Mouse (Mus musculus): ENCODE measurements around the gene Rnf214. TPM values are rescaled to one million over a fixed set of nuclear protein-coding genes. Genes with fewer than 3 reads are reported as not detected.
"Not testable (repeated sequence)": the region's sequence is repeated elsewhere in the genome, so short reads cannot be mapped to it uniquely, and the experiment has no call there.

The Rnf214 gene
- polyA plus RNA-seq, 1 experiment from 2014 or later: 36.4 TPM

- Histone ChIP-seq H3K4me2 (ENCODE audit: low read length) (no peak overlapping the region), H3K27ac (no peak overlapping the region), H3K9ac (ENCODE audit: low read depth, low read length) (no peak overlapping the region), H3K4me1 (replicated peaks; ENCODE audit: insufficient read depth, low read length) (peaks cover 21% of the 10 kb centered on the region), H3K4me3 (replicated peaks; ENCODE audit: low read depth, low read length) (no peak overlapping the region), H3K36me3 (ENCODE audit: insufficient read depth, low read length) (no peaks in the 10 kb centered on the region), H3K9me3 (replicated peaks; ENCODE audit: low read length) (no peaks in the 10 kb centered on the region), H3K27me3 (ENCODE audit: insufficient read depth, low read length) (no peaks in the 10 kb centered on the region)
- ATAC-seq (replicated peaks; ENCODE audit: low FRiP score, low read depth) (no peak), DNase-seq (ENCODE audit: low spot score) (no peak)
- WGBS: 58% methylated on average over 5 of the region's 5 CpGs
- TF ChIP-seq CTCF (IDR thresholded peaks at IDR 0.05; ENCODE audit: low read depth): no peak
Measured at GRCm38 (mm10) chr9:45846891-45847460, 59.7 kb downstream of the Rnf214 start.

- not testable (repeated sequence) for H3K36me3 ChIP-seq (ENCODE audit: insufficient read depth, low read length); H3K4me2 ChIP-seq (ENCODE audit: low read length); ATAC-seq (replicated peaks; ENCODE audit: low FRiP score, low read depth); H3K9ac ChIP-seq (ENCODE audit: low read depth, low read length); H3K27me3 ChIP-seq (ENCODE audit: insufficient read depth, low read length); H3K27ac ChIP-seq; DNase-seq (ENCODE audit: low spot score); H3K4me3 ChIP-seq (replicated peaks; ENCODE audit: low read depth, low read length); H3K9me3 ChIP-seq (replicated peaks; ENCODE audit: low read length)
- peaks cover 21% of the 10 kb centered on the region for H3K4me1 ChIP-seq (replicated peaks; ENCODE audit: insufficient read depth, low read length)
- WGBS: 66% methylated on average over 2 of the region's 2 CpGs
Measured at GRCm38 (mm10) chr9:45846176-45846575, 60.5 kb downstream of the Rnf214 start.

DNA sequence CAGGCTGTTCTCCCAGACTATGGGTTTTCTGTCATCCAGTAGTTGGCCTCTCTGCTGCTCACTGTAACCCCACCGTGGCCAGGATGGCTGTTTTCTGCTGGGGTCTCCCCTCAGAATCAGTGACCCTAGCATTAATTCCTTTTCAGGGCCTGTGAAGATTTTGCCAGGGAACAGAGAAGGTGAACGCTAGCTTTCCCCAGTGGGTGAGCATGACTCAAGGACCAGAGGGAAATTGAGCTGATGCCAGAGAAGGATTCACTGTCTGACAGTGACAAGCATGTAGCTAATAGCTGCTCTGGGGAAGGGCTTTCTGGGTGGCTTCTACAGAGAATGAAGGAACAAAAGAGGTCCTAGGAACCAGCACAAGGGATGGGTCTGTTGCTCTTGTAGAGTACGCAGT, 61.2 kb downstream of the Rnf214 start:
- H3K4me1 ChIP-seq (replicated peaks; ENCODE audit: insufficient read depth, low read length): peaks cover 24% of the 10 kb centered on the region
- H3K36me3 ChIP-seq (ENCODE audit: insufficient read depth, low read length): no peaks in the 10 kb centered on the region
- H3K9me3 ChIP-seq (replicated peaks; ENCODE audit: low read length): no peaks in the 10 kb centered on the region
- H3K27me3 ChIP-seq (ENCODE audit: insufficient read depth, low read length): no peaks in the 10 kb centered on the region
- TF ChIP-seq CTCF (IDR thresholded peaks at IDR 0.05; ENCODE audit: low read depth): no peak
- no peak for DNase-seq (ENCODE audit: low spot score)
- H3K27ac ChIP-seq: no peak overlapping the region
- 86% methylated on average over 3 of the region's 3 CpGs for WGBS
- no peak overlapping the region for H3K9ac ChIP-seq (ENCODE audit: low read depth, low read length)
- no peak for ATAC-seq (replicated peaks; ENCODE audit: low FRiP score, low read depth)
- no peak overlapping the region for H3K4me3 ChIP-seq (replicated peaks; ENCODE audit: low read depth, low read length)
- no peak overlapping the region for H3K4me2 ChIP-seq (ENCODE audit: low read length)

GRCm38 (mm10) chr9:45843780-45844179, 62.9 kb downstream of the Rnf214 start:
- no peak for TF ChIP-seq CTCF (IDR thresholded peaks at IDR 0.05; ENCODE audit: low read depth)
- Histone ChIP-seq H3K4me3 (replicated peaks; ENCODE audit: low read depth, low read length) (no peak overlapping the region), H3K4me1 (replicated peaks; ENCODE audit: insufficient read depth, low read length) (peaks cover 16% of the 10 kb centered on the region; the same call in 1 of the 2 replicates), H3K9ac (ENCODE audit: low read depth, low read length) (no peak overlapping the region), H3K27me3 (ENCODE audit: insufficient read depth, low read length) (no peaks in the 10 kb centered on the region), H3K27ac (no peak overlapping the region), H3K9me3 (replicated peaks; ENCODE audit: low read length) (no peaks in the 10 kb centered on the region), H3K4me2 (ENCODE audit: low read length) (no peak overlapping the region), H3K36me3 (ENCODE audit: insufficient read depth, low read length) (no peaks in the 10 kb centered on the region)
- ATAC-seq (replicated peaks; ENCODE audit: low FRiP score, low read depth) (no peak), DNase-seq (ENCODE audit: low spot score) (no peak)
- 64% methylated on average over 1 of the region's 1 CpGs for WGBS

GRCm38 (mm10) chr9:45843007-45843406, 63.7 kb downstream of the Rnf214 start:
- no peak for TF ChIP-seq CTCF (IDR thresholded peaks at IDR 0.05; ENCODE audit: low read depth)
- ATAC-seq (replicated peaks; ENCODE audit: low FRiP score, low read depth): no peak
- WGBS: 57% methylated on average over 5 of the region's 5 CpGs
- Histone ChIP-seq H3K27me3 (ENCODE audit: insufficient read depth, low read length) (no peaks in the 10 kb centered on the region), H3K36me3 (ENCODE audit: insufficient read depth, low read length) (no peaks in the 10 kb centered on the region), H3K9me3 (replicated peaks; ENCODE audit: low read length) (no peaks in the 10 kb centered on the region), H3K4me3 (replicated peaks; ENCODE audit: low read depth, low read length) (no peak overlapping the region), H3K9ac (ENCODE audit: low read depth, low read length) (no peak overlapping the region), H3K4me1 (replicated peaks; ENCODE audit: insufficient read depth, low read length) (peaks cover 14% of the 10 kb centered on the region; the same call in 1 of the 2 replicates), H3K4me2 (ENCODE audit: low read length) (no peak overlapping the region), H3K27ac (no peak overlapping the region)
- no peak for DNase-seq (ENCODE audit: low spot score)

GRCm38 (mm10) chr9:45841458-45841857, 65.3 kb downstream of the Rnf214 start:
- peak overlapping the region; percentile 99 for H3K4me2 ChIP-seq (ENCODE audit: low read length)

GRCm38 (mm10) chr9:45840331-45840730, 66.4 kb downstream of the Rnf214 start:
- peak overlapping the region; percentile 99 for H3K4me2 ChIP-seq (ENCODE audit: low read length)
- H3K27me3 ChIP-seq (ENCODE audit: insufficient read depth, low read length): no peaks in the 10 kb centered on the region
- TF ChIP-seq CTCF (IDR thresholded peaks at IDR 0.05; ENCODE audit: low read depth): no peak
- H3K27ac ChIP-seq: peak overlapping the region; percentile 55
- peak overlapping the region; percentile 81; the same call in 1 of the 2 replicates for H3K9ac ChIP-seq (ENCODE audit: low read depth, low read length)
- no peaks in the 10 kb centered on the region for H3K36me3 ChIP-seq (ENCODE audit: insufficient read depth, low read length)
- peak; percentile 26 for DNase-seq (ENCODE audit: low spot score)
- 27% methylated on average over 5 of the region's 5 CpGs for WGBS
- H3K4me1 ChIP-seq (replicated peaks; ENCODE audit: insufficient read depth, low read length): peaks cover 14% of the 10 kb centered on the region; the same call in 1 of the 2 replicates
- H3K9me3 ChIP-seq (replicated peaks; ENCODE audit: low read length): no peaks in the 10 kb centered on the region
- peak overlapping the region; percentile 86 for H3K4me3 ChIP-seq (replicated peaks; ENCODE audit: low read depth, low read length)
- no peak for ATAC-seq (replicated peaks; ENCODE audit: low FRiP score, low read depth)

More at GRCm38 (mm10) chr9:45841458-45841857, 65.3 kb downstream of the Rnf214 start:
- no peaks in the 10 kb centered on the region for H3K36me3 ChIP-seq (ENCODE audit: insufficient read depth, low read length)
- DNase-seq (ENCODE audit: low spot score): no peak
- H3K27me3 ChIP-seq (ENCODE audit: insufficient read depth, low read length): no peaks in the 10 kb centered on the region
- peaks cover 14% of the 10 kb centered on the region; the same call in 1 of the 2 replicates for H3K4me1 ChIP-seq (replicated peaks; ENCODE audit: insufficient read depth, low read length)
- H3K4me3 ChIP-seq (replicated peaks; ENCODE audit: low read depth, low read length): no peak overlapping the region
- no peaks in the 10 kb centered on the region for H3K9me3 ChIP-seq (replicated peaks; ENCODE audit: low read length)
- ATAC-seq (replicated peaks; ENCODE audit: low FRiP score, low read depth): no peak
- 69% methylated on average over 6 of the region's 6 CpGs for WGBS
- no peak for TF ChIP-seq CTCF (IDR thresholded peaks at IDR 0.05; ENCODE audit: low read depth)
- 0 out of 2 replicates have a peak overlapping the region, but pooled peaks have one; percentile 31 for H3K9ac ChIP-seq (ENCODE audit: low read depth, low read length)
- no peak overlapping the region for H3K27ac ChIP-seq

Measured in kidney, postnatal 0 days (tissue).